Mouse (Mus musculus) liver, adult (tissue): ENCODE measurements around the gene Hmga1b.

Experiments used
- GATA4 ChIP-seq: IDR thresholded peaks from 2 replicates; pipeline ENCODE4 v1.6.1; 2014; ENCODE audit warnings: mild to moderate bottlenecking, low read length; ENCODE audit not compliant: insufficient replicate concordance

Hmga1b gene

DNA sequence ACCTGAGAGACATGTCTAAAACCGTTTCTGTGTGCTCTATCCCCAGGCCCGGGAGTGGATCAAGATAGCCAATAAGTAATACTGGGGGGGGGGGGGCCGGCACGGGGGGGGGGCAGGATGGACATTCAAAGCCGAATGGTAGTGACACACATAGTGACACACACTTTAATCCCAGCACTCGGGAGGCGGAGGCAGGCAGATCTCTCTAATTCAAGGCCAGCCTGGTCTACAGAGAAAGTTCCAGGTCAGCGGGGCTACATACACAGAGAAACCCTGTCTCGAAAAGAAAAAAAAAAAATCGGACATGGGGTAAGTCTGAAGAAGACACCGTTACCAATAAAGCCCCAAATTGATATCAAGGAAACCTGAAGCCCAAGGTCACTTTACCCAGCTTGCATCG lies 35.0 kb upstream of the Hmga1b start:
- TF ChIP-seq GATA4: no peak

DNA sequence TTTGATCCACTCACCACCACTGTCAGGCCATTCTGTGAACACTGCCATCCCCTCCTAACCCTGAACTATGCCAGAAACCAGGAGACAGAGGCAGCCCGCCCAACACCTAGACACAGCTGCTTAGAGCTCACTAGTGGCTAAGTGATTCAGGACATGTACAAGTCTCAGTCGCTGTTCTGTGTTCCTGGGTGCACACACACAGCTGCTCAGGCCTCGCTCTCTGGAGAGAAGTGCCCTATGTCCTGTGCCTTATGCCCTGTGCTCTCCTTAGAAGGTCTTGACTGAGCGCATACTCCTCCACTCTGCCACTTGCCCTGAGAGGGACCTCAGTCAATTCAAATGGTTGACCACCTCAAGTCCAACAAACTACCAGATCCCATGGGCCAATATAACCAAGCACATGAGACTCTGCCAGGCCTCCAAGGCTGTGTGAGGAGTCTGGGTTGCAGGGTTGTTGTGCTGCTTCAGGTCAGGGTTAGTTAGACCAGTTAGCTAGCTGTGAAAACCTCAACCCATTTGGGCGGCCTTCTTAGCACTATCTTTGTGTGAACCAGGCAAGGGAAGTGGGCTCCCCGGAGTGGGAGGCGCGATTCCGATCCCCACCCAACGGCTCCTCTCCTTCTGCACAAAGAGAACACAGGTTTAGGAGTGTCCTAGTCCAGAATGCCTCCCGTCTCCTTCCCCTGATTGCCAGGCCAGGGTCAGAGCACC lies 33.9 kb upstream of the Hmga1b start:
- TF ChIP-seq GATA4: no peak

DNA sequence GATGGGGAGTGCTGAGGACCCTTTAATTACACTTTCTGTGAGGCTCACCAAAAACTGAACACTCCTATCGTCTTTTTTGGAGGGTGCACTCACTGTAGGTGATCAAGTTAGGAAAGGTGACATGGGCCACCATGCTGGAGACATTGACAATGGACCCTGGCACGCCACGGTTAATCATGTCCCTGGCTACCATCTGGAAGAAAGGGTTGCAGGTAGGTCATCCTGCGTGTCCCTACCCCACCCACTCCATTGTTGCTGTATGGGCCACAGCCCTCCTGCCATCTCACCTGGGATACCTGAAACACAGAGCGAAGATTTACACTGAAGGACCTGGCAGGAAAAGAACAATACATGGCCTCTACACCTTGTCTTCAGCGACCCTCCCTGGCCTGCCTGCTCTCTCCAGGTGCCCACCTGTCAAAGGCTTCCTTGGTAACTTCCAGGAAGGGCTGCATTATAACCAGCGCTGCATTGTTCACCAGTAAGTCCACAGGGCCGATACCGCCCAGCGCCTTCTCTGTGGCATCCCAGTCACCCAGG lies 32.2 kb upstream of the Hmga1b start:
- TF ChIP-seq GATA4: no peak

DNA sequence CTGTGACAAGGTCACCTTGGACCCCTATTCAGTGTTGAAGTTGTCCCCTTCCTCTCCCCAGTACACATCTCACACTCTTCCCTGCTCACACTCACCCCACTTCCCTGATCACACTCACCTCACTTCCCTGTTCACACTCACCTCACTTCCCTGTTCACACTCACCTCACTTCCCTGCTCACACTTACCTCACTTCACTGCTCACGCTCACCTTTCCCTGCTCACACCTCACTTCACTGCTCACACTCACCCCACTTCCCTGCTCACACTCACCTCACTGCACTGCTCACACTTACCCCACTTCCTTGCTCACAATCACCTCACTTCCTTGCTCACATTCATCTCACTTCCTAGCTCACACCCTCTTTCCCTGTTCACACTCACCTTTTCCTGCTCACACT lies 31.2 kb upstream of the Hmga1b start:
- no peak for TF ChIP-seq GATA4

DNA sequence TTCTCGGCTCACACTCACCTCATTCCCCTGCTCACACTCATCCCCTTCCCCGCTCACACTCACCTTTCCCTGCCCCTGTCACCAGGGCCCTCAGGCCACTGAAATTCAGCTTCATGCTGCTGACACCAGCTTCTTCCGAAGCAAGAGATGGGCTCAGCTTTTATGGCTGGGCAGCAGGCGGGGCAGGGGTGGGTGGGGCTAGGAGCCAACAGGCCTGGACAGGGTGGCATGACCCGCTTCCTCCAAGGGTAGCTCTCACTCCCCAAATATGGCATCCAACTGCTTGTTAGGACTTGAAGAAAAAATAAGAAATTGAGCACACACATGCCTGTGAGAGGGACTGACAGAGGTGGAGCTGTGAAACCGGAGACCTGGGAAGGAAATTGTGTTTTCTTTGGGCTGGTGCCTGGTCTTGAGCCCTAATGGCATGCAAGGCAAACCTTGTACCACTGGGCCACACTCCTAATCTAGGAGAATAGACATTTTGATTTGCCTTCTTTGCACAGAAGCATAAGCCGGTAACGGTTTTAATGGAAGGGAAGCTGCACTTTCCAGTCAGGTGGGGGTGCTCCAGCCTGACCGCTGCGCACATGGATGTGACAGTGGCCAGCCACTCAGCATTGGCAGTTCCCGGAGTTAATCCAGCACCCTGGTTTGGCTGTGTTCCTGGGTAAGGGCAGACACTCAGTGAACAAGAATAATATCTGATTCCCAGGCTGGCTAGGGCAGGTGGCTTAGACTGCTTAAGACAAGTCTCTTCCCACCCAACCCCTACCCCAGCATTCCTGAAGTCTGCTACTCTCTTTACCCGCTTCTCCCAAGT lies 30.5 kb upstream of the Hmga1b start, which contains the start of gene Cbr2:
Gene Cbr2 (minus strand): TSS at position 257 of the 823 bp plus-strand sequence.
- TF ChIP-seq GATA4: no peak

DNA sequence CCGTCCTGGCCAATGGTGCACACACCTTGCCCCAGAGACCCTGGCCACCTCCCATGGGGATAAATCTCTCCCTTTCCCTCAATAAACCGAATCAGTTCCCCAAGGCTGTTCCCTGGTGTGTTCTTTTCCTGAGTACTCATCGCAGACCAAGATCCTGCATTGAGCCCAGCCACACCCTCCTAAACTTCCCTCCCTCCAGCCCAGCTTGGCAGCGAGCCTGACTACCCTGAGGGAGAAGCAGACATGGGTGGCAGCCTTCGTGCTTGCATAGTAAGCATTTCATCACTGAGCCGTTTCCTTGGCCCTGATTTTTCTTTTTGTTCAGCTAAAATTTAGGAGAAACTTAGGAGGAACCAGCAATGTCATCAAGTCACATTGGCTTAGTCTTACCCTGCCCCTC lies 29.1 kb upstream of the Hmga1b start:
- no peak for TF ChIP-seq GATA4

DNA sequence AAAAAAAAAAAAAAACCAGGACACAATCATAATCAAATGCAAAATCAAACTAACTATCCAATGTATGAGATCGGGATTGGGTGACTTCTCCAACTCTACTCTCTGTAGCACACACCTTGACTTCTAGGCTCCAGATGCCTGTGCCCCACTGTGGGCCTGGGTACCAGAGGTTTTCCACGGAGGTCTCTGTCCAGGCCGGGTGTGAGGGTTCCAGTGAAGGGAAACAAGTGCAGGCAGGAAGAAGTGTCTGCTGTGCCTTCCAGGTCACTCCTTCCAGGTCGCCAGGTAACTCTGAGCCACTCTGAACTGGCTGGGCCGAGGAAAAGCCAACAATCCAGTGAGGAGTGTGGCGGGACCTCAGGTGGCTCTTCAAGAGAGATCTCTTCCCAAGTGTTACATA lies 26.2 kb upstream of the Hmga1b start:
- no peak for TF ChIP-seq GATA4

DNA sequence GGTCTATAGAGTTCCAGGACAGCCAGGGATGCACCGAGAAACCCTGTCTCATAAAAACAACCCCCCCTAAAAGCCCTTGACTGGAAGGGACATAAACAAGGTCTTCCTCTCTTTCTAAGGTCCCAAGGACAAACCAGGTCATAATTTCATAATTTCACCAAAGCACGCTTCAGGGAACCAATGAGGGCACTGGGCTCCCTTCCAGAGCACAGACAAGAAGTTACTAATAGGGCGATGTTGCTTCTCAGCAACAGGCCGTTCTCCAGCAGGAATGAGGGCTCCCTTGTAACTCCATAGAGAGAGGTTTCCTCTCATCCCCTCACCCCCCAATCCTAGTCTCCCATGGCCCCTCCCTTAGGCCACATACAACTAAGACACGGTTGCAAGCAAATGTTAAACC lies 21.6 kb upstream of the Hmga1b start:
- TF ChIP-seq GATA4: no peak

DNA sequence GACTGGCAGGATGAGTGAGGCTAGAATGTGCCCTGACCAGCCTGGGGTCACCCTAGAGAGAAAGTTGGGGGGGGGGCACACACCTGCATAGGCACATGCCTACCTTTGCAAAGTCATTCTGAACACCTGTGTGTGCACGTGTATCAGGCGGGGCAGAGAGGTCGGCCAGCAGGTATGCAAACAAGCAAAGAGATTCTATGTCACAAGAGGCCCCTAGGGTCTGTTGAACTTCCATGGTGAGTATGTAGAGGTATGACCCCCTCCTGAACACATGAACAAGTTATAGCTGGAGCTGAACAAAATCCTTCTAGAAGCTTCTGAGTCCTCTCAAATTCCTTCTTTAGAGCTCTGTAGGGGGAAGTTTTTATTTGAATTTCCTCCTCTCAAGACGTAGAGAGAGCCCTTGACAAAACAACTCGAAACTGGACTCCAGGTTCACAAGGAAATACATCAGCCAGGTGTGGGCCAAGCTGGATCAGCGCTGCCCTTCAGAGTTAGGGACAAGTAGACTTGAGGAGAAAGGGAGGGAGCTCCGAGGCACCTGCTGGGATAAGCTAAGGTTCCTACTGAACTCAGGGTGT lies 18.4 kb upstream of the Hmga1b start:
- TF ChIP-seq GATA4: no peak

DNA sequence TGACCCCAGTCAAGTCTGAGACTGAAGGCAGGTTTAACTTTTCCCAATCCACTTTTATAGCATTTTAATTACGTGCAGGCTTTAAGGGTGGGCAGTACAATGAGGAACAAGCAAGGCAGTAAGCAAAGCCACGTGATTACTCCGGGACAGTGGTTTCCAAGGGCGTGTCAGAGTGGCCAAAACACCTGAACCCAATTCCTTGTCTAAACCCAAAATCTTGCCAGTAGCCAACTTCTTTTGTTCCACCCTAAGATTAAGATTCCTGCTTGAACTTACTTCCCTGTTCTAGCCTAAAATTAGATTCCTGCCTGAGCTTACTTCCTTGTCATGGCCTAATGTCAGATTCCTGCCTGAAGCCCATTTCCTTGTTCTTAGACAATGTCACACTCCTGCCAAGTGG lies 14.6 kb upstream of the Hmga1b start:
- no peak for TF ChIP-seq GATA4

DNA sequence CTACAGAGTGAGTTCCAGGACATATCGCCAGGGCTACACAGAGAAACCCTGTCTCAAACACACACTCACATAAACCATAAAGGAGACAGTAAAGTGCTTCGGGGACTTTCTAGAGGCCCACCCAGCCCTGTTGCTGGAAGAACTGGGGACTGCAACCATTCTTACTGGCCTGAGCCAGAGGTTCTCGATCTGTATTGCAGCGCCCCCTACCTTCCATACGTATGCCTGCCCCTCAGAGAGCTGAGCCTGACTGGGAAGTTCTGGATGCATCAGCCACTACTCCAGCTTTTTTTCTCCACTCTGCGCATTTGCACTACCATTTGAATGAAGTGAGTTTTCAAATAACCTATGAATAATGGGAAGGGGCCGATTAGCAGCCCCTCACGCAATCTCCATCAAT lies 13.2 kb upstream of the Hmga1b start:
- TF ChIP-seq GATA4: no peak

DNA sequence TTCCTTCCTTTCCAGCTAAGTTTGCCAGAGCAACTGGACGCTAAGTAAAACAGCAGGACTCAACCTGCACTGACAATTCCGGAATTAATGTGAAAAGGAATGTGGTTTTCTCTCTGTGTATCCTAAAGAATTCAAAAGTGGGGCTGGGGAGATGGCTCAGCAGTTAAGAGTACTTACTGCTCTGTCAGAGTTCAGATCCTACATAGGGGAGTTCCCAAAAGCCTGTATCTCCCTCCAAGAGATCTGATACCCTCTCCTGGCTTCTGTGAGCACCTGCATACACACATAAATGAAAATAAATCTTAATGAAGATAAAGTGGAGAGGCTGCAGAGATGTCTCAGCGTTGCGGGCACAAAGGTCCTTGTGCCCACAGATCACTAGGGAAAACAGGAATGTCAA lies 11.0 kb upstream of the Hmga1b start:
- no peak for TF ChIP-seq GATA4

DNA sequence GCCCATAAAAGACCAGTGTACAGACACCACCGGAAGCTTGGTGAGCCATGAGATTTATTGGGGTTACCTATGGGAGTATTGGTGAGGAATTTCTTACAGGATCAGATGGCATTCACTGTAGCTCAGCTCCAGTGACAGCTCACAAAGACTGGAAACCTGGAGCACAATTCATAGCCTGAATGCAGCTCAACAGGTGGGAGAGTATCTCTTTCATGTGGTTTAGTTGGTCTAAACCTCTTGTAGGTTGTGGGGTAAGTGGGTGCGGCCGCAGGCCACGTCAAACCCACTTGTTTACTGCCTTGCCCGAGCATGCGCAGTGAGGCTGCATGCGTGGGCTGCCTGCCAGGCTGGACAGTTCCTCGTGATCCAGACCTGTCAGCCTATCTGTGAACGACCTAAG lies 2.4 kb upstream of the Hmga1b start:
- no peak for TF ChIP-seq GATA4

DNA sequence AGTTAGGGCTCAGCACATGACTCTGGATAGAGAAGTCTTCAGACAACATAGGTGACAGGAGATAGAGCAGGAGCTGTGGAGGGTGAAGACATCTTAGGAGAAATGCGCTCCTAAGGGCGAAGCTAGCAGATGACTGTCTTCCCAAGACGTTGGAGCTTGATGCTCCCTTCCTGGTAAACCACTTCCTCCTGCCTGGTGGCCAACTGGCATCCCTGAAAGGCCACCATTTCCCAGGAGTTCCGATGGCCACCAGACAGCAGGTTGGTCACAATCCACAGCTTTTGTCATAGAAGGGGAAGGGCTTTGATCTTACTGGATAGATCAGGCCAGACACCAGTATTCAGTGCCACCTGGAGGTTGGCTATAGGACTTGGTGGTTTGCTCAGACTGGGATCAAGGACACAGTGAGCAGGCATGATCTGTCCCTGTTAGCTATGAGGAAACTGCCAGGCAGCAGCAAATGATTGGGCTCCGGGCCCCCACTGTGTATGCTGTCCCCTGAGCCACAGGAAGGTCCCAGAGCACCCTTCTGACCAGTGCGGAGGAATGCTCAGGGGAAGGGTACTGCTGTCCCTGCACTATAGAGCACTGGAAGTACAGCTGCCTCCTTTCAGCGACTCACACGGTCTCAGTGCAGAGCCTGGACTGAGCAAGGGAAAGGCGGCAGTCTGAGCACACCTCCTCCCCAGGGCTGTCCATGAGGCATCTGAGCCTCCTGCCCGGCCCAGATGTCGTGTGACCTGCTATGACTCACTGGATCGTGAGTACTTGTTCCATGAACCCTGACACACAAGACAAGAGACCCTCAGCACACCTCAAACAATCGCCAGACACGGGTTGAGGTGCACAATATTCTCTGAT lies 553 bp upstream of the Hmga1b start:
- no peak for TF ChIP-seq GATA4

DNA sequence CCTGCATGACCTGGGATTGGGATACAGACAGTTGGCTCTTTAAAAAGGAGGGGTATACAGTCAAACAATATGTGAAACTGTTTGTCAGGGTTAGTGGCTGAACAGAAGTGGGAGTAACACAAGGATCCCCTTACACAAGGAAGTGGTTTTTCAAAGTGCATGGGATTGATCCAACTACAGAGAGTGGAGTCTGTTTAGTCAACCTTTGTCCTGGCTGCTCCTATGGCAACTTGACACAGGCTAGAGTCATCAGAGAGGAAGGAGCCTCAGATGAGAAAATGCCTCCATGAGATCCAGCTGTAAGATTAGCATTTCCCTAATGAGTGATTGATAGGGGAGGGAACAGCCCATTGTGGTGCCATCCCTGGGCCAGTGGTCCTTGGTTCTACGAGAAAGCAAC lies 5.6 kb downstream of the Hmga1b start:
- no peak for TF ChIP-seq GATA4
